Mouse (Mus musculus): Measurements from ENCODE around the gene Abtb2. TPM values are rescaled to one million over a fixed set of nuclear protein-coding genes. Genes with fewer than 3 reads are reported as not detected.

Gene Abtb2
- total RNA-seq, 2 experiments from 2014 or later = 23.2 to 26.2 TPM

DNA sequence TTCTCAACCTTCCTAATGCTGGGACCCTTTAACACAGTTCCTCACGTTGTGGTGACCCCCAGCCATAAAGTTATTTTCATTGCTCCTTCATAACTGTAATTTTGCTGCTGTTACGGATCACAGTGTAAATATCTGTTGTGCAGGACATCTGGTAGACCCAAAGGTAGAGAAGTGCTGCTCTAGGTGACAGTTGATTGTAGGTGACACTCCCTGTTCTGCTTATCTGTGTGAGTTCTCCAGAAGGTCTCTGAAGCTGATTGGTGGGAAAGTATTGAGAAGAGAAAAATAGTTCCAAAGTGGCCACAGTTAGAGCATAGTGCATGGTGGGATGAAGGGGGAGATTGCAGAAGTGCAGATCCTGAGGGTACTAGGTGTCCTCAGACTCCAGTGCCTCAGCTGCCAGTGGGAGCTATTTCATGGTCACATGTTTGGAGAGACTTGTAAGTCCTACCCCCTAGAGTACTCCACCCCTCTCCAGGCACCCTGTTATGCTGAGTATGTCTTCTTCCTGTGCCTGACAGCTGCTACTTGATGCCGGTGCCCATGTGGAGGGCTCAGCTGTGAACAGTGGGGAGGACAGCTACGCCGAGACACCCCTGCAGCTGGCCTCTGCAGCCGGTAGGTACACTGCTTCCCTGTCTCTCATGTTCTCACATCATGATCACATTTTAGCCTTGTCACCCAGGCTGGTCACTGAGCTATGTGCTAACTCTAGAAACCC, 141.1 kb downstream of the Abtb2 start:
- no peak for DNase-seq (ENCODE audit: low spot score)

DNA sequence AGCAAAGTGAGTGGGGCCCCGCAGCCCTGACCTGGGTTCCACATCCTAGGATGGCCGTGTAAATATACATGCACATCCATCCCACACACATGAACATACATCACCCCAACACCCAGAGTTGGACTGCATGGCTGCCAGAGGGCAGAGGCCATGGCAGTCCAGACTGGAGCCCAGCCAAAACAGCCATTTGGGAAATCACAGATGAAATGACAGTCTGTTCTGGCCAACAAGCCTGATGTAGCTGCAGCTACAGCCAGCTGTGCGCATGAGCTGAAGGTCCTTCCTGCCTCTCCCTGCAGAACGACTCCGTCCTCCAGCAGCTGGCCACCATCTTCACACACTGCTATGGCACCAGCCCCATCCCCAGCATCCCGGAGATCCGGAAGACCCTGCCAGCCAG, 144.7 kb downstream of the Abtb2 start:
- intact Hi-C loops (cut with DNase I) = no loop called here
- no peak for DNase-seq (ENCODE audit: low spot score)

More for the DNA sequence above, 141.1 kb downstream of the Abtb2 start:
- intact Hi-C loops (cut with DNase I) = no loop called here

DNA sequence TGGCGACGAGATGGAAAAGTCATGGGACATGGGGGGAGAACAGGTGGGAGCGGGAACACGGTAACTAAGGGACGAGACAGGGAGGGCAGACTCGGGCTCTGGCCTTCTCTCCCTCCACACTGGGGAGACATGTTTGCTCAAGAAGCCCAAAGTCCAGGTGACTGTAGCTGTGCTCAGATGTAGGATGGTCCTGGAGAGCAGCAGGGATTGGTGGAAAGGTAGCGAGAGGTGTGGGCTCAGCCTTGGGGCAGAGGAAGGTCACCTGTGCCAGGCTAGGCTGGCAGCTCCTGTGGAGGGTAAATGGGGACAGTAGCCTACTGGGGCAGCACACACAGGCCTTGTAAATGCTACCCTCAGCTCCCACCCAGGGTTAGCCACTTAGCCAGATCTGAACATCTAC, 147.7 kb downstream of the Abtb2 start:
- no peak for DNase-seq (ENCODE audit: low spot score)
- intact Hi-C loops (cut with DNase I) = no loop called here

GRCm38 (mm10) chr2:103714412-103714811, 148.3 kb downstream of the Abtb2 start:
- no peak for DNase-seq (ENCODE audit: low spot score)
- intact Hi-C loops (cut with DNase I) = no loop called here

DNA sequence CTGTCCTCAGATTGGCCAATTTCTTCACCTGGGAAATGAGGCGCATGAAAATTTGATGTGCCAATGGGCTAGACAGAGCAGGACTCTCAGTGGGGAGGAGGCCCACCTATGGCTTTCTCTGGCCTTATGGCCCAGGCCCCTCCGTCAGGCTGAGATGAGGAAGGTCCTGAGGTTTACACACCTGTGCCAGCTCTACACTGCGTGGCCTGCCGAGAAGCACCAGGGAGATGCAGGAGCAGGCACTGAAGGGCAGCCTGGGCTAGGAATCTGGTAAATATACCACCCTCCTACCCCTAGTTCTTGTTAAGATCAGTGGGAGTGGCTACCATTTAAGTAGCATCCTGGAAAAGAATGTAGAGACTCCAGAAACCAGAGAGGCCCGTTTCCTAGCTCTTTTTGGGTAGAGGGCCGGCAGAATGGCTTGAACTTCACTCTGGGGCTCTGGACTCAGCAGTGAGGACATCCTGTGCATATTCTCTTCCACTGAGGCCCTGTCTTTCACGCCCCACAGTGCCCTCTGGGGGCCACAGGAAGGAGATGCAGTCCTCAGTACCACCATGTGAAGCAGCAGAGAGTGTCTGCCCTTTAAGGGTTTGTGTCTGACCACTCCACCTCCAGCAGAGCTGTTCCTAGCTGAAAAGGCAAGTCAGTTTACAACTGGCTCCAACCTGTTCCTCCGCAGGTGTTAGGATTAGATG, 152.6 kb downstream of the Abtb2 start:
- intact Hi-C loops (cut with DNase I) = loop anchor here (1.0 kb wide), 1 partner anchor 154 kb away; no protein-coding TSS in a partner anchor
- DNase-seq (ENCODE audit: low spot score) = peak; percentile 49

GRCm38 (mm10) chr2:103719292-103719646, 153.2 kb downstream of the Abtb2 start:
- DNase-seq (ENCODE audit: low spot score) = no peak
- intact Hi-C loops (cut with DNase I) = loop anchor here (1.0 kb wide), 1 partner anchor 155 kb away; no protein-coding TSS in a partner anchor

GRCm38 (mm10) chr2:103724521-103724920, 158.4 kb downstream of the Abtb2 start:
- DNase-seq (ENCODE audit: low spot score) = no peak
- intact Hi-C loops (cut with DNase I) = loop anchor here (10.0 kb wide), 1 partner anchor 270 kb away; no protein-coding TSS in a partner anchor

- intact Hi-C loops (cut with DNase I) = loop anchor here (10.0 kb wide), 1 partner anchor 273 kb away; no protein-coding TSS in a partner anchor
- no peak for DNase-seq (ENCODE audit: low spot score)
Measured at GRCm38 (mm10) chr2:103728027-103728540, 162.0 kb downstream of the Abtb2 start.

DNA sequence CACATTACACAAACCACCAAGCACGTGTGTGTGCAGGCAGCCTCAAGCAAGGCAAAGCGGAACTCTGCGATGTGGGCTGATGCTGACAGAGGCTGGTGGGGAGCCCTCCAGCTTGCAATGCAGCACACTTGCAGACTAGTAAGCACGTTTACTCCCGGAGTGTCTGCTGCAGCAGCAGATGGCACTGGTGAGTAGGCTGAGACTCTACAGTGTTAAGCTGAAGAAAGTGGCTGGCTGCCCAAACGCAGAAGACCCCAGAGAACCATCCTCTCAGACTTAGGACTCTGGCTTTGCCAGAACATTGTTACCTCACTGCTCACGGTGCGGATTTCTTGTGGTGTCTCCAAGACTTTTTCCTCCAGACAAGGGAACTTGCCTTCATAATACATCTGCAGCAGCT, 164.9 kb downstream of the Abtb2 start:
- no peak for DNase-seq (ENCODE audit: low spot score)
- intact Hi-C loops (cut with DNase I) = no loop called here

GRCm38 (mm10) chr2:103731423-103731822, 165.3 kb downstream of the Abtb2 start:
- intact Hi-C loops (cut with DNase I) = no loop called here
- DNase-seq (ENCODE audit: low spot score) = no peak

- intact Hi-C loops (cut with DNase I) = no loop called here
- no peak for DNase-seq (ENCODE audit: low spot score)
Measured at GRCm38 (mm10) chr2:103742821-103743220, 176.7 kb downstream of the Abtb2 start.

DNA sequence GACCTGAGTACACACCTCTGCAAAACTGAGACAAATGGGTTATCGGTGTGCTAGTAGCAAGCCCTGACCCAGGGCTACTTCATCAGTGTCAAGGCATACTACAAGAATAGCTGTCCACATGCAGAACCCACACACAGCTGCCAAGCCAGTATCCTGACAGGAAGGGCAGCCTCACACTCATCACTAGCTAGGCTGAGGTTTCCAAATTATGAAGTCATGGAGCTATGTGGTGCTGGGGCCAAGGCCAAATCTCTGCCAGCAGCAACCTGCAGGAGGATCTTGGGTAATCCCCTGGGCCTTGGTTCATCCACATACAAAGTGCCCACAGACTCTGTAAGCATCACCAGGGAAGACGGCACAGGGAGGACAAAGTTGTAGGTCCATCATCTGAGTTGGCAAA, 177.4 kb downstream of the Abtb2 start:
- no peak for DNase-seq (ENCODE audit: low spot score)
- intact Hi-C loops (cut with DNase I) = no loop called here

DNA sequence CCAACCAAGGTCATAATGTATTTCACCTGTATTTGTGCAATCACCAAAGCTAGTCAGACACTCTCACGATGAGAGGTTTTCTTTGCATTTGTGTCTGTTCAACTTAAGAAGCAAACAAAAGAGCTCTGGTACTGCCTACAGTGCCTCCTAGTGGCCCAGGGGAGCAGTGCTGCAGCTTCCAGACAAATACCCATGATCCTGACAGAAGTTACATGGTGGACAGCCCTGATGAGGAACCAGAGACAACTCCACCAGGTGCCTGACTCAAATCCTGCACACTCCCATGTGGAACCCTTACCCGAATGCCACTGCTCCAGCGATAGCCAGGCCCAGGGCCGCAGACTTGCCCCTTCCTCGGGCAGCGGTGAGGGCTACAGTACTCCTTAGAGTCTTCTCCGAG, 177.9 kb downstream of the Abtb2 start:
- DNase-seq (ENCODE audit: low spot score) = no peak
- intact Hi-C loops (cut with DNase I) = loop anchor here (2.0 kb wide), 1 partner anchor 179 kb away; no protein-coding TSS in a partner anchor

DNA sequence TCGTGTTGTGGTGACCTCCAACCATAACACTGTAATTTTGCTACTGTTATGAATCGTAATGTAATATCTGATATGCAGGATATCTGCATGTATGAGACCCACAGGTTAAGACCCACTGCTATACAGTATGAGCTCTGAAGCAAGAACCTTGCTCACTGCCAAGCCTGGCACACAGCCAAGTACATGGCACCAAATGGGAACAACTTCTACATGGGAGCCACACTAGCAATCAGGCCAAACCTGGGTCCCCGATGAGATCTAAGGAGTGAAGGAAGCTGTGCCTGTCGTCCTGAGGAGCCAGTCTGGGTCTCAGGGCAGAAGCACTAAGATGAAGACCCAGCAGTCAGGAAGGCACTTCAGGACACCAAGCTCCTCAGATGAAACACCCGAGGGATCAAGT, 179.4 kb downstream of the Abtb2 start:
- intact Hi-C loops (cut with DNase I) = loop anchor here (2.0 kb wide), 1 partner anchor 181 kb away; no protein-coding TSS in a partner anchor
- no peak for DNase-seq (ENCODE audit: low spot score)

DNA sequence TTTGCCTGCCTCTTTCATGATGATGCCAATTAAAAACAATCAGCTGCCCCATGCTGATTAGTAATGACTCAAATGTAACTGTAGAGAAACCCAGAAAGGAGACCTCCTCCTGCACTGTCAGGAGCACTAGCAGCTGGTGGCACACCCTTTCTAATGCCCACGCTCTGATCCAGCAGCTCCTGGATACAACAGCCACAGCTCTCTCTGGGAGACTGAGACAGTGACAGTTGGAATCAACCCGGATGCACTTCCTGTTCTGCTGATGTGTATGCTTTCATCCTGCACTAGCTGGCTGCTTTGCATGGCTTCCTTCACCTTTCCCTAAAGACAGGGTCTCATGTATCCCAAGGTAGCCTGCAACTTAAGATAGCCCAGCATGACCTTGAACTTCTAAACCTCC, 180.0 kb downstream of the Abtb2 start:
- DNase-seq (ENCODE audit: low spot score) = no peak
- intact Hi-C loops (cut with DNase I) = no loop called here

DNA sequence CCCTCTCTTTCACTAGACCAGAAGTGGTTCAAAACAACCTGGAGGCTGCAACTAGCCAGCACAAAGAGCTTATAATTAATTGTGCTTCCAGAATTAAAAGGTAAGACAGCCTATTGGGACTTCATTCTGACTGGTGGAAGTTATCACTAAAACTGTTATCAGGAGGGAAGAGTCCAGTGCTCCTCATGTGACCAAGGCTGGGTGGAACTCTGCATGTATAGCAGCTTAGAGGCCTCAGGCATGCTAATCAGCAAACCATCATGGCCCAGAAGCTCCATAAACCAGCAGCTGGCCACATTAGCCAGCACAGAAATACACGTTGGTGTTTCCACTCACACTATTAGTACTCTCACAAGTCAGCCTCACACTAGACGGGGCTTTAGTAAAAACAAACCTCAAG, 180.7 kb downstream of the Abtb2 start:
- DNase-seq (ENCODE audit: low spot score) = no peak
- intact Hi-C loops (cut with DNase I) = no loop called here

DNA sequence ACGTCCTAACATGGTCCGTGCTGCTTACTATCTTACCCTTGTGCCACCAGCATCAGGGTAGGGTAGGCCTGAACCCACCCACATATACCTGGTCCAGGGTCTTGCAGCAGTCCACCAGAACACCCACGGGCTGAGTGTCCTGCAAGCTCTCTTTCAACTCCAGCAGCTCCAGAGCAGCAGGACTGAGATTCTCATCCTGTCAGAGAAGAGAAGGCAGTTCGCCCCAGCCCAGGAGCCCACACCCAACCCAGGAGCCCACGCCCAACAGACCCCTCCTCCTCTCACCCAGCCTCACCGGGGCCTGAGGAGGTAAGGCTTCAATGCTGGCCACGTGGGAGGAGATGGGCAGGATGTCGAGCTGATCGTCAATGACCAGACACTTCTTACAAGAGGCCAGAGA, 181.8 kb downstream of the Abtb2 start:
- intact Hi-C loops (cut with DNase I) = no loop called here
- DNase-seq (ENCODE audit: low spot score) = no peak

GRCm38 (mm10) chr2:103749091-103749490, 183.0 kb downstream of the Abtb2 start:
- DNase-seq (ENCODE audit: low spot score) = no peak
- intact Hi-C loops (cut with DNase I) = no loop called here

GRCm38 (mm10) chr2:103751771-103752170, 185.7 kb downstream of the Abtb2 start:
- DNase-seq (ENCODE audit: low spot score) = no peak
- intact Hi-C loops (cut with DNase I) = no loop called here

GRCm38 (mm10) chr2:103754614-103755013, 188.5 kb downstream of the Abtb2 start:
- intact Hi-C loops (cut with DNase I) = no loop called here
- DNase-seq (ENCODE audit: low spot score) = no peak

DNA sequence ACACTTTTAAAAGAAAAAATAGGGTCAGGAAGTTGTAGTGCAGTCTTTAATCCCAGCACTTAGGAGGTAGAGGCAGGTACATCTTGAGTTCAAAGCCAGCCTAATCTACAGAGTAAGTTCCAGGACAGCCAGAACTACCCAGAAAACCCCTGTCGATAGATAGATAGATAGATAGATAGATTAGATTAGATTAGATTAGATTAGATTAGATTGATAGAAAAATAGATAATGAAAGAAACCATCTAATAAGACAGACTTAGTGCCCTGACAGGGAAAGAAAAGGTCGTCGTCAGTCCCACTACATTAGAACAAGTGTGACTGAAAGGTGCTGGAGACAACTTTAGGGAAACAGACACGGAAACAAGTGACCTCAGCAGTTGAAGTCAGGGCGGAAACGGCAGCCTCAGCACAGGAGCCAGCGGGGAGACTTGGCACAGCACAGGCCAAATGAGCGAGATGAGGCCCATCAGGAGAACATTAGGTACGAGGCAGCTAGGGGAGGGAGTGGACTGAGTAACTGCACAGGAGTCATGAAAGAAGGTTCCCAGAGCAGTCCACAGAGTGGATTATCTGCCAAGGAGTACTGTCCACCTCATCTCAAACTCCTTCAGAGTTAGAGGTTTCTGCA, 189.5 kb downstream of the Abtb2 start:
- intact Hi-C loops (cut with DNase I) = no loop called here
- no peak for DNase-seq (ENCODE audit: low spot score)
